ENCODE assay signal across 13 mouse cellular contexts in the genomic region with DNA sequence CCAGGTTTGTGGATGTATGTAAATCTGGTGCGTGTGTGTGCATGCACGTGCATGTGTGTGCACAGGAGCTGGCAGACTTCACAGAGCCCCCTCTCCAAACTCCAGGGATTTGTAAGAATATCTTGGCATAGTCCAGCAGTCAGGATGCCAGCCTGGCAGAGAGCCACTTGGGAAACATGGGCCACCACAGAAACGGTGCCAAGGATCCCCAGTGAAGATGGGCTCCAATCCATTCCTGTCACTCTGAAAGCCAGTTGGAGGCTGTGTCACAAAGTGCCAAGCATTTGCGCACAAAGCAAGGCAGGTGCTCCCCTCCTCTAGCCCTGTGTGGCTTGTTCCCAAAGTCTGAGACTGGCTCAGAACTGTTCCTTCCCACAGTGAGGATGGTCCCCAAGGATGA. TPM values are rescaled to one million over a fixed set of nuclear protein-coding genes. Genes with fewer than 3 reads are reported as not detected.
A peak's percentile ranks its signal among the peaks of the same experiment; 100 is the strongest.
DNase-seq lines count a peak whose midpoint lies in the region; ATAC-seq lines count a peak whose summit lies in the region.
"Had no signal": no experiment of that assay in that cellular context is flagged by ENCODE, and none has a peak within 500 bp of the region (broad histone marks: within the 10 kb centered on the region; RNA-seq: fewer than 3 reads in every experiment).

No protein-coding gene starts in this region.

- H3K4me3 ChIP-seq in hindbrain, embryonic 13.5 days = no peak overlapping the region
- no peak overlapping the region for H3K4me3 ChIP-seq in limb, embryonic 12.5 days (replicated peaks)
- H3K4me3 ChIP-seq: gastrocnemius, adult 2 months; myocyte had no signal

- no peak overlapping the region for H3K4me2 ChIP-seq in hindbrain, embryonic 13.5 days
- H3K4me2 ChIP-seq in limb, embryonic 12.5 days = no peak overlapping the region

- peak overlapping the region; percentile 83 for H3K27ac ChIP-seq in hindbrain, embryonic 13.5 days
- peak overlapping the region; percentile 83 for H3K27ac ChIP-seq in limb, embryonic 12.5 days
- H3K27ac ChIP-seq: gastrocnemius, adult 2 months; liver, embryonic 14.5 days had no signal

- H3K9ac ChIP-seq in hindbrain, embryonic 13.5 days = no peak overlapping the region
- no peak overlapping the region for H3K9ac ChIP-seq in limb, embryonic 12.5 days (replicated peaks)
- H3K9ac ChIP-seq: liver, embryonic 14.5 days had no signal

- H3K4me1 ChIP-seq in hindbrain, embryonic 13.5 days (replicated peaks) = peaks cover 69% of the 10 kb centered on the region
- peaks cover 26% of the 10 kb centered on the region for H3K4me1 ChIP-seq in limb, embryonic 12.5 days (replicated peaks)

- DNase-seq in frontal cortex, adult 2 months (ENCODE audit: extremely low spot score in 1 of 2, low spot score in 1 of 2) = peak; percentile 33 to 56
- DNase-seq in brain, embryonic 18.5 days (ENCODE audit: low read depth, low spot score) = peak; percentile 84
- DNase-seq in embryo, embryonic 9.5 days (ENCODE audit: extremely low spot score) = no peak
- DNase-seq in adrenal gland, postnatal 36 days = no peak
- no peak for DNase-seq in heart, adult 11 months
- DNase-seq: gastrocnemius, adult 2 months; kidney, postnatal 10 days had no signal

- peaks cover 3% of the 10 kb centered on the region for H3K36me3 ChIP-seq in hindbrain, embryonic 13.5 days
- H3K36me3 ChIP-seq in limb, embryonic 12.5 days = no peaks in the 10 kb centered on the region

- 0 out of 2 replicates have a peak, but pooled peaks cover 3% of the 10 kb centered on the region for H3K9me3 ChIP-seq in hindbrain, embryonic 13.5 days
- peaks cover 8% of the 10 kb centered on the region; the same call in 1 of the 2 replicates for H3K9me3 ChIP-seq in limb, embryonic 12.5 days

- no peaks in the 10 kb centered on the region for H3K27me3 ChIP-seq in hindbrain, embryonic 13.5 days
- H3K27me3 ChIP-seq in limb, embryonic 12.5 days = no peaks in the 10 kb centered on the region
- H3K27me3 ChIP-seq: Patski had no signal

- no peak for ATAC-seq in frontal cortex, adult (ENCODE audit: low TSS enrichment)
- peak; percentile 48 for ATAC-seq in hindbrain, embryonic 13.5 days (ENCODE audit: low FRiP score)
- no peak for ATAC-seq in limb, embryonic 12.5 days (ENCODE audit: insufficient number of reproducible peaks, insufficient read depth, low FRiP score, low TSS enrichment, low read depth)
- ATAC-seq: Patski had no signal

- 59% methylated on average over 4 of the region's 4 CpGs for WGBS in hindbrain, embryonic 13.5 days
- 86% methylated on average over 4 of the region's 4 CpGs for WGBS in limb, embryonic 12.5 days

RNA-seq across cellular contexts. Expression of a gene that starts 8.8 kb away (rescaled TPM):
- polyA plus RNA-seq in frontal cortex, adult 2 months (2012; rRNA removed) = 24.8 and 27.8 TPM in 2 replicates
- polyA plus RNA-seq in hindbrain, embryonic 13.5 days (2015; fragmentation: Nextera tagmentation; extraction: Ambion mirVana) = 118 and 127 TPM in 2 replicates
- polyA plus RNA-seq in limb, embryonic 12.5 days (2016; fragmentation: Nextera tagmentation; extraction: Ambion mirVana) = 104 and 107 TPM in 2 replicates
- total RNA-seq in adrenal gland, postnatal 36 days (2021) = 10 to 100 TPM; 23.1 to 27.1 TPM

RNA-seq across cellular contexts. Expression of a gene that starts 9.1 kb away (rescaled TPM):
- 0.97 and 1.2 TPM in 2 replicates for polyA plus RNA-seq in frontal cortex, adult 2 months (2012; rRNA removed)
- polyA plus RNA-seq in hindbrain, embryonic 13.5 days (2015; fragmentation: Nextera tagmentation; extraction: Ambion mirVana) = 17.2 and 20.9 TPM in 2 replicates
- 1.8 and 1.9 TPM in 2 replicates for polyA plus RNA-seq in limb, embryonic 12.5 days (2016; fragmentation: Nextera tagmentation; extraction: Ambion mirVana)
- under 1 TPM; 0.10 to 0.20 TPM for total RNA-seq in adrenal gland, postnatal 36 days (2021)

RNA-seq across cellular contexts. Expression of a gene that starts 30.6 kb away (rescaled TPM):
- 33.9 and 40.0 TPM in 2 replicates for polyA plus RNA-seq in frontal cortex, adult 2 months (2012; rRNA removed)
- polyA plus RNA-seq in hindbrain, embryonic 13.5 days (2015; fragmentation: Nextera tagmentation; extraction: Ambion mirVana) = 15.7 and 16.0 TPM in 2 replicates
- 11.8 and 11.9 TPM in 2 replicates for polyA plus RNA-seq in limb, embryonic 12.5 days (2016; fragmentation: Nextera tagmentation; extraction: Ambion mirVana)
- total RNA-seq in adrenal gland, postnatal 36 days (2021) = 10 to 100 TPM; 48.5 to 58.3 TPM

RNA-seq across cellular contexts. Expression of a gene that starts 33.5 kb away (rescaled TPM):
- 7.5 and 9.6 TPM in 2 replicates for polyA plus RNA-seq in frontal cortex, adult 2 months (2012; rRNA removed)
- polyA plus RNA-seq in hindbrain, embryonic 13.5 days (2015; fragmentation: Nextera tagmentation; extraction: Ambion mirVana) = 7.6 and 8.4 TPM in 2 replicates
- 11.2 and 12.0 TPM in 2 replicates for polyA plus RNA-seq in limb, embryonic 12.5 days (2016; fragmentation: Nextera tagmentation; extraction: Ambion mirVana)
- 10 to 100 TPM; 76.6 to 96.6 TPM for total RNA-seq in adrenal gland, postnatal 36 days (2021)

RNA-seq across cellular contexts. Expression of a gene that starts 38.9 kb away (rescaled TPM):
- 206 and 213 TPM in 2 replicates for polyA plus RNA-seq in frontal cortex, adult 2 months (2012; rRNA removed)
- 91.2 and 98.2 TPM in 2 replicates for polyA plus RNA-seq in hindbrain, embryonic 13.5 days (2015; fragmentation: Nextera tagmentation; extraction: Ambion mirVana)
- 17.5 and 18.7 TPM in 2 replicates for polyA plus RNA-seq in limb, embryonic 12.5 days (2016; fragmentation: Nextera tagmentation; extraction: Ambion mirVana)
- total RNA-seq in adrenal gland, postnatal 36 days (2021) = 10 to 100 TPM; 10.7 to 12.9 TPM

Comparison
In these comparisons a context has a peak if more than half of its experiments do, and no peak if none do; other contexts are left out.
1. DNase-seq: peak in frontal cortex, adult 2 months (2 of 2) and brain, embryonic 18.5 days (single experiment); none in embryo, embryonic 9.5 days (single experiment), adrenal gland, postnatal 36 days (0 of 2) and heart, adult 11 months (single experiment).